Mouse (Mus musculus) lung, embryonic 15.5 days (tissue): ENCODE data around the gene Cryab. TPM values are rescaled to one million over a fixed set of nuclear protein-coding genes. Genes with fewer than 3 reads are reported as not detected.

Source experiments
- ATAC-seq: fragments of 200-750 bp; cut with Nextera tagmentation; 2 replicates; pipeline ENCODE4 v1.8.0; 2017; ENCODE audit warnings: moderate number of reproducible peaks, borderline replicate concordance; ENCODE audit not compliant: low FRiP score, low TSS enrichment; ENCODE audit errors: extremely low read depth
- H3K27ac ChIP-seq: fragments of 300-500 bp; sonication (generic); 2 replicates; pipeline ENCODE4 v1.5.1; 2015; ENCODE audit warnings: moderate library complexity, mild to moderate bottlenecking, inconsistent platforms
- H3K27me3 ChIP-seq: fragments of 300-500 bp; sonication (generic); 2 replicates; pipeline ENCODE4 v1.6.1; 2015; ENCODE audit warnings: inconsistent platforms
- H3K36me3 ChIP-seq: fragments of 300-500 bp; sonication (generic); 2 replicates; pipeline ENCODE4 v1.6.1; 2015; ENCODE audit warnings: inconsistent platforms
- H3K4me1 ChIP-seq: fragments of 300-500 bp; sonication (generic); 2 replicates; pipeline ENCODE4 v1.6.1; 2015; ENCODE audit warnings: inconsistent platforms
- H3K4me2 ChIP-seq: fragments of 300-500 bp; sonication (generic); 2 replicates; pipeline ENCODE4 v1.6.1; 2015; ENCODE audit warnings: inconsistent platforms, mild to moderate bottlenecking, moderate library complexity
- H3K4me3 ChIP-seq: fragments of 300-500 bp; sonication (generic); 2 replicates; pipeline ENCODE4 v1.5.1; 2015; ENCODE audit warnings: mild to moderate bottlenecking, inconsistent platforms
- H3K9ac ChIP-seq: fragments of 300-500 bp; sonication (generic); 2 replicates; pipeline ENCODE4 v1.6.1; 2015; ENCODE audit warnings: inconsistent platforms
- H3K9me3 ChIP-seq: fragments of 300-500 bp; sonication (generic); 2 replicates; pipeline ENCODE4 v1.6.1; 2016; ENCODE audit warnings: inconsistent platforms
- WGBS: fragments of 180-500 bp; shearing (Covaris S2); methylation state at CpG from one replicate; pipeline ENCODE4 v1.1.7; 2015; 5-methylcytosine and 5-hydroxymethylcytosine counted together
- polyA plus RNA-seq: library from polyadenylated mRNA; unstranded; fragments of >200 nt; fragmentation: Nextera tagmentation; extraction: Ambion mirVana; gene quantifications from 2 replicates; pipeline ENCODE4 v1.2.1, GENCODE M21; 2015

The Cryab gene
- polyA plus RNA-seq, 1 experiment from 2014 or later, result 131 TPM

GRCm38 (mm10) chr9:50770011-50770410 is 18.9 kb downstream of the Cryab start:
- 77% methylated on average over 2 of the region's 2 CpGs for WGBS
- H3K9me3 ChIP-seq, result no peaks in the 10 kb centered on the region
- no peak for ATAC-seq
- H3K4me1 ChIP-seq, result peaks cover 29% of the 10 kb centered on the region
- H3K36me3 ChIP-seq, result peaks cover 9% of the 10 kb centered on the region
- no peak overlapping the region for H3K27ac ChIP-seq
- no peak overlapping the region for H3K4me2 ChIP-seq
- H3K4me3 ChIP-seq, result no peak overlapping the region
- no peaks in the 10 kb centered on the region for H3K27me3 ChIP-seq
- no peak overlapping the region for H3K9ac ChIP-seq

- 62% methylated on average over 4 of the region's 4 CpGs for WGBS
- Histone ChIP-seq H3K36me3 (peaks cover 16% of the 10 kb centered on the region), H3K9me3 (no peaks in the 10 kb centered on the region), H3K4me1 (peaks cover 26% of the 10 kb centered on the region), H3K27ac (no peak overlapping the region), H3K9ac (no peak overlapping the region), H3K4me3 (0 out of 2 replicates have a peak overlapping the region, but pooled peaks have one; percentile 89), H3K4me2 (peak overlapping the region; percentile 77), H3K27me3 (no peaks in the 10 kb centered on the region)
- no peak for ATAC-seq
Observed at GRCm38 (mm10) chr9:50774026-50774462, 22.9 kb downstream of the Cryab start.

- peak; percentile 83 for ATAC-seq
- WGBS, result under 1% methylated on average over 47 of the region's 51 CpGs
- H3K9ac ChIP-seq, result peak within 1 kb of the TSS; percentile 89
- peaks cover 25% of the 10 kb centered on the region for H3K36me3 ChIP-seq
- peak within 1 kb of the TSS; percentile 80 for H3K27ac ChIP-seq
- peaks cover 19% of the 10 kb centered on the region for H3K4me1 ChIP-seq
- H3K4me3 ChIP-seq, result peak within 1 kb of the TSS; percentile 89
- no peaks in the 10 kb centered on the region for H3K9me3 ChIP-seq
- no peaks in the 10 kb centered on the region for H3K27me3 ChIP-seq
- H3K4me2 ChIP-seq, result peak within 1 kb of the TSS; percentile 77
Observed at GRCm38 (mm10) chr9:50774991-50775612, 24.0 kb downstream of the Cryab start, which contains the start of the genes Alg9 and 1110032A03Rik. Gene Alg9, plus strand, starts transcription at chr9:50775019. Gene 1110032A03Rik, minus strand, starts transcription at chr9:50775520.

GRCm38 (mm10) chr9:50775662-50776126 is 24.6 kb downstream of the Cryab start:
- Histone ChIP-seq H3K9me3 (no peaks in the 10 kb centered on the region), H3K27me3 (no peaks in the 10 kb centered on the region), H3K9ac (peak overlapping the region; percentile 89), H3K4me2 (peak overlapping the region; percentile 77), H3K4me3 (peak overlapping the region; percentile 89), H3K4me1 (peaks cover 19% of the 10 kb centered on the region), H3K27ac (0 out of 2 replicates have a peak overlapping the region, but pooled peaks have one; percentile 80), H3K36me3 (peaks cover 29% of the 10 kb centered on the region)
- WGBS, result under 1% methylated on average over 22 of the region's 30 CpGs
- peak; percentile 63; the same call in 1 of the 2 replicates for ATAC-seq

GRCm38 (mm10) chr9:50776162-50776760 is 25.1 kb downstream of the Cryab start:
- no peak for ATAC-seq

GRCm38 (mm10) chr9:50782155-50782554 is 31.0 kb downstream of the Cryab start:
- Histone ChIP-seq H3K27me3 (no peaks in the 10 kb centered on the region), H3K9ac (no peak overlapping the region), H3K4me3 (no peak overlapping the region), H3K9me3 (no peaks in the 10 kb centered on the region), H3K27ac (no peak overlapping the region), H3K36me3 (peaks cover 74% of the 10 kb centered on the region), H3K4me2 (no peak overlapping the region), H3K4me1 (no peaks in the 10 kb centered on the region)
- no peak for ATAC-seq
- 71% methylated on average over 2 of the region's 2 CpGs for WGBS

More at GRCm38 (mm10) chr9:50776162-50776760, 25.1 kb downstream of the Cryab start:
- Histone ChIP-seq H3K4me2 (peak overlapping the region; percentile 77), H3K4me1 (peaks cover 19% of the 10 kb centered on the region), H3K27ac (no peak overlapping the region), H3K9ac (peak overlapping the region; percentile 89), H3K27me3 (no peaks in the 10 kb centered on the region), H3K9me3 (no peaks in the 10 kb centered on the region), H3K4me3 (peak overlapping the region; percentile 89), H3K36me3 (peaks cover 32% of the 10 kb centered on the region)
- WGBS, result 52% methylated on average over 11 of the region's 11 CpGs

- H3K27ac ChIP-seq, result no peak overlapping the region
- H3K27me3 ChIP-seq, result no peaks in the 10 kb centered on the region
- no peak overlapping the region for H3K9ac ChIP-seq
- no peak overlapping the region for H3K4me2 ChIP-seq
- no peak overlapping the region for H3K4me3 ChIP-seq
- peaks cover 24% of the 10 kb centered on the region for H3K36me3 ChIP-seq
- no peaks in the 10 kb centered on the region for H3K9me3 ChIP-seq
- no peaks in the 10 kb centered on the region for H3K4me1 ChIP-seq
- 92% methylated on average over 3 of the region's 3 CpGs for WGBS
- ATAC-seq, result no peak
Observed at GRCm38 (mm10) chr9:50795266-50795665, 44.1 kb downstream of the Cryab start.

- 90% methylated on average over 8 of the region's 8 CpGs for WGBS
- Histone ChIP-seq H3K4me3 (no peak overlapping the region), H3K27ac (no peak overlapping the region), H3K9me3 (no peaks in the 10 kb centered on the region), H3K4me1 (no peaks in the 10 kb centered on the region), H3K36me3 (peaks cover 28% of the 10 kb centered on the region), H3K4me2 (no peak overlapping the region), H3K27me3 (no peaks in the 10 kb centered on the region), H3K9ac (no peak overlapping the region)
- no peak for ATAC-seq
Observed at GRCm38 (mm10) chr9:50796776-50797175, 45.7 kb downstream of the Cryab start.

GRCm38 (mm10) chr9:50797641-50798040 is 46.5 kb downstream of the Cryab start:
- H3K4me1 ChIP-seq, result no peaks in the 10 kb centered on the region
- 96% methylated on average over 7 of the region's 7 CpGs for WGBS
- no peak overlapping the region for H3K27ac ChIP-seq
- H3K36me3 ChIP-seq, result peaks cover 26% of the 10 kb centered on the region
- no peak for ATAC-seq
- H3K9me3 ChIP-seq, result no peaks in the 10 kb centered on the region
- H3K4me2 ChIP-seq, result no peak overlapping the region
- no peak overlapping the region for H3K9ac ChIP-seq
- H3K27me3 ChIP-seq, result no peaks in the 10 kb centered on the region
- no peak overlapping the region for H3K4me3 ChIP-seq

- peaks cover 25% of the 10 kb centered on the region for H3K36me3 ChIP-seq
- no peak for ATAC-seq
- H3K4me1 ChIP-seq, result no peaks in the 10 kb centered on the region
- H3K4me3 ChIP-seq, result no peak overlapping the region
- no peak overlapping the region for H3K4me2 ChIP-seq
- no peak overlapping the region for H3K9ac ChIP-seq
- 77% methylated on average over 5 of the region's 5 CpGs for WGBS
- no peaks in the 10 kb centered on the region for H3K9me3 ChIP-seq
- no peak overlapping the region for H3K27ac ChIP-seq
- no peaks in the 10 kb centered on the region for H3K27me3 ChIP-seq
Observed at GRCm38 (mm10) chr9:50798368-50798767, 47.2 kb downstream of the Cryab start.

- 69% methylated on average over 2 of the region's 2 CpGs for WGBS
- Histone ChIP-seq H3K9ac (no peak overlapping the region), H3K27me3 (no peaks in the 10 kb centered on the region), H3K36me3 (peaks cover 40% of the 10 kb centered on the region), H3K4me2 (no peak overlapping the region), H3K4me1 (no peaks in the 10 kb centered on the region), H3K27ac (no peak overlapping the region), H3K9me3 (no peaks in the 10 kb centered on the region), H3K4me3 (no peak overlapping the region)
- ATAC-seq, result no peak
Observed at GRCm38 (mm10) chr9:50800985-50801384, 49.9 kb downstream of the Cryab start.

GRCm38 (mm10) chr9:50803055-50803671 is 52.0 kb downstream of the Cryab start:
- H3K4me1 ChIP-seq, result no peaks in the 10 kb centered on the region
- no peaks in the 10 kb centered on the region for H3K9me3 ChIP-seq
- H3K4me3 ChIP-seq, result no peak overlapping the region
- H3K36me3 ChIP-seq, result peaks cover 51% of the 10 kb centered on the region
- peak; percentile 35; the same call in 1 of the 2 replicates for ATAC-seq
- no peak overlapping the region for H3K27ac ChIP-seq
- 86% methylated on average over 7 of the region's 7 CpGs for WGBS
- H3K27me3 ChIP-seq, result no peaks in the 10 kb centered on the region
- H3K4me2 ChIP-seq, result no peak overlapping the region
- no peak overlapping the region for H3K9ac ChIP-seq
